Mouse (Mus musculus) left cerebral cortex, postnatal 25 days (tissue): ENCODE data around the gene Mark3. TPM values are rescaled to one million over a fixed set of nuclear protein-coding genes. Genes with fewer than 3 reads are reported as not detected.

Source experiments
- DNase-seq, 2 experiments: peaks; one replicate each; pipeline ENCODE4 v3.0.0; 2022; ENCODE audit warnings: low spot score in 2 of 2, mixed read lengths in 1 of 2
- intact Hi-C: fragments of 180-260 bp; cut with DNase I; formaldehyde crosslinking; loops from one replicate; pipeline ENCODE4 v1.15.1; 2025
- total RNA-seq, 2 experiments: library from RNA; stranded (reverse); gene quantifications; 2 replicates each; pipeline ENCODE4 v1.2.3; 2021

The Mark3 gene
- total RNA-seq, 2 experiments from 2014 or later: 107 to 109 TPM

DNA sequence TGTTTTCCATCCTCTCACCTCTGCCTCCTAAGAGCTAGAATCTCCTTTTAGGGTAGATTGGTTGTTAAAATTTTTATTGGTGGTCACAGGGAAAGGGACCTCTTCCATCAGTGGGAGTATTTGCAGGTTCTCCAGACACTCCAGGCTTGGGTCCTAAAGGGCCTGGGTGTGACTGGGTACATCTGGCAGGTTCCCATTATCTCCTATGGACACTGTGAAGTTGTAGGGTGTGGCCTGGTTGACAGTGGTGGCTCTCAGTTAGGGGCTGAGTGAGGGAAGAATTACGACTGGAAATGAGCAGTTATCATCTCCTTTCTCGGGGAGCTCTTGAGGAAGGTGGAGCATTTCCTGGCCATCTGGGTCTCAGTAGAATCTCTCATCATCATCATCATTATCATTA, 15.7 kb upstream of the Mark3 start:
- intact Hi-C loops: no loop called here
- no peak for DNase-seq

DNA sequence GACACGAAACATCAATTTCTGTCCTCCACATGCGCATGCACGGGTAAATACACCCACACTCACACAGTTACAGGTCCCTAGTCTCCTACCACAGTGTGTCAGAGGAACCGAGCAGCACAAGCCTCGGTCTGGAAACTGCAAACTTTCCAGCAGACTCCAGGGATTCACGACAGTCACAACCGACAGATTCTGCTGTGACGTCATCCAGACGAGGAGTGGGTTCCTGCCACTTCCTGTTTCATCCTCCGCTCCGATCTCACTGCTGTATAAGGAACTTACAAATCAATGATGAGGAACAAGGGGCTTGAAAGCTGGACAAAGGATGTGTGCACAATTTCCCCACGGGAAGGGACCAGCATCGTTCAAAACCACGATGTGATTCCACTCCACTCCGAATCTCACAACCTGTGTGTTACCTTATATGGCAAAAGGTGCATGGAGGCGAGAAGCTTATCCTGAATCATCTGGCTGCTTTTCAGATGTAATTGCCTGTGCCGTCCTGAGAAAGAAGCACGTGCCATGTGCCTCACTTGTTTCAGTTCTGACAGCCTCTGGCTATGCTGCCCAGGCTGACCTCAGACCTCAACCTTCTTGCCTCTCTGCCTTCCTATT, 14.6 kb upstream of the Mark3 start:
- intact Hi-C loops: loop anchor here (5.0 kb wide), 1 partner anchor 32 kb away; no protein-coding TSS in a partner anchor
- DNase-seq: peak; percentile 71 to 89

DNA sequence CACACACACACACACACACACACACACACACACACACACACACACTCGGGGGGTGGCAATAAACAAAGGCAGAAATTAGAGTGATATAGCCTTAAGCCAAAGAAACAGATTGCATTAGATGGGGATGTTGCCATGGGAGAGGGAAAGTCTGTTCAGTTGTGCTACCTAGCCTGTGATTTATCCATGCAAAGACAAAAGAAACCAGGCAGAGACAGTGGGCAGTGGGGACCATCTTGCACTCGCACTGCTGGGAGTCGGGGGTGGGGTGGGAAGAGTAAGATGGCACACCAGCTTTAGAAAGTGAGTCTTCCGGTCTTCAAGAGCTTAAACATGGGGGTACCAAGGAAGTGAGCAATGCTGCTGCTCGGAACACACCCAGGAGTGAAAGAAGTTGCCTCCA, 14.0 kb upstream of the Mark3 start:
- intact Hi-C loops: loop anchor here (5.0 kb wide), 1 partner anchor 33 kb away; no protein-coding TSS in a partner anchor
- DNase-seq: peak in 1 of 2 experiments; percentile 37

DNA sequence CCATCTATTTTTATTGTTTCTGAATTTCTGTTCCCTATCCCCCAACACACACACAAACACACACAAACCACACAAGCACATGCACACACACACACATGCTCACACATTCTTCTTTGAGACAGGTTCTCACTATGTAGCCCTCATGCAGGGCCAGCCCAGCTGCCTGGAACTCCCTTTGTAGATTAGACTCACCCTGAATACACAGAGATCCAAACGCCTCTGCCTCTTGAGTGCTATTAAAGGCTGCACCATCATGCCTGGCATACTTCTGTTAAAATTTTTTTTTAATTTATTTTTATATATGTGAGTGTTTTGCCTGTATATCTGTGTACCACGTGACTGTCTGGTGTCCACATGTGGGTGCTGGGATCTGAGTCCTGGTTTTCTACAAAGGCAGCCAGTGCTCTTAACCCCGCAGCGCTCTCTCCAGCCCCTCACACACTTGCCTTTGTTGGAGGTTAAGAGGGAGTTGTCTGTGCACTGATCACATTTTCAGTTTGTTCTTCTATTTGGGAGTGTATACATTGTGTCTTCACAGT, 12.0 kb upstream of the Mark3 start:
- intact Hi-C loops: loop anchor here (5.0 kb wide), 1 partner anchor 35 kb away; no protein-coding TSS in a partner anchor
- peak in 1 of 2 experiments; percentile 44 for DNase-seq

DNA sequence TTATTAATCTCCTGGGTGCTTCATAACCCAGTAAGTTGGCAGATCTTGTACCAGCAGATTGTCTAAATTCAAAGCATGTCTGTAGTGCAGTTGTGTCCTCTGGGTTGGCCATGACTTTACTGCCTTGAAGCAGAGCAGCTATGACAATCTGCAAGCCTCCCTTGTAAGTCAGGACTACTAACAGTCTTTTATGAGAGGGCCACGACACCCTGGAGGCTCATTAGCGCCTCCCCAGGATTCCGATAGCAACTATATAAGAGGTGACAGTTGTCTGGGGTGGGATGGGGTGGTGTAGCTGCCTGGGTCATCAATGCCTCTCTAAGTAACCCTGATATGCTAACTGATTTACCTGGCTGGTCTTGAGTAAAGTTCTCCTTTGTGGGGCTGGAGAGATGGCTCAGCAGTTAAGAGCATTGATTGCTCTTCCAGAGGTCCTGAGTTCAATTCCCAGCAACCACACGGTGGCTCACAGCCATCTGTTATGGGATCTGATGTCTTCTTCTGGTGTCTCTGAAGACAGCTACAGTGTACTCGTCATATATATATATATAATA, 11.2 kb upstream of the Mark3 start:
- DNase-seq: no peak
- intact Hi-C loops: loop anchor here (5.0 kb wide), 1 partner anchor 36 kb away; no protein-coding TSS in a partner anchor

DNA sequence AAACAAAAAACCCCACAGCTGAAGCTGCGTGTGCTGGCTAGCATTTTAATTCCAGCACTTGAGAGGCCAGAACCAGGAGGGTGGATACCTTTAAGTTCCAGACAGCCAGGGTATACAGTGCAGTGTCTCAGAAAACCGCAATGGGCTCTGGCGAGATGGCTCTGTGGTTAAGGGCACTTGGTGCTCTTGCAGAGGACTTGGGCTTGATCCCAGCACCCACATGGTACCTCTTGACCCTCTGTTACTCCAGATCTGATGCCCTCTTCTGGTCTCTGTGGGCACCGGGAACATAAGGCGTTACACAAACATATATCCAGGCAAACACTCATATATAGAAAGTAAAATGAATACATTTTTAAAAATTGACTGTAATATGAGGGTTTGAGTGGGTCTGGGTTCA, 9.0 kb upstream of the Mark3 start:
- intact Hi-C loops: no loop called here
- DNase-seq: no peak

DNA sequence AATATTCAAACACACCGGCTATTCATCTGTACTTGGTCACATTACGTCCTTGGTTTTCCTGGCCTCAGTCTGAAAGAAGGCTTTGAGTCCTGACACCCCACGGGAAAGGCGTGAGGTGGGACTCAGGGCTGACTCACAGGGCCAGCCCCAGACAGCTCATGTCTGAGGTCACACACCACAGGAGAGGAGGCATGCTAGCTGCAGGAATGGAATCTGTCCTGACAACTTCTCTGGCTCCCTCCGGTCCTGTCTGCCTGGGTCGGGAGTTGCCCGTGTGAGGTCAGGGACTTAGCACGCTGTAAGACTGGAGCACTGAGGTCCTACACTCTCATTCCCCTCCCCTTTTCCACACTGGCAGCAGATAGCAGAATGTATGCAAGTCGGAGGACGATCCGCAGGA, 5.5 kb upstream of the Mark3 start:
- intact Hi-C loops: no loop called here

DNA sequence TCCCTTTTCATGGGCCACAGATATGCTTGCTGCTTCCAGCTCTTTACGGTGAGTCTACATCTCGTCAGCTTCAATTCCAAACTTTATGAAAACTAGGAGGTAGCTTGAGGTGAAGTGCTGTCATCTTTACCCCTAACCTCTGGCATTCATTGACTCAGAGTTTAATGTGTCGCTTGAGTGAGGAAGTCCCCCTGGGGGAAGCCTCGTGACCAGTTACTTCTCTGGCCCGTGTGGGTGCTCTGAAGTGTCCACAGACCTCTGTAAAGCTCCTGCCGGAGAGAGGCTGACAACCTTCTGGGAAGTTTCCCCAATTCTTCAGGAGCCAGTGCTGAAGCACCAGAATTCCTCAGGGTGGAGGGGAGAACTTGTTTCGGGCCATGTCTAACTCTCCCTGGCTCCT, 1.9 kb upstream of the Mark3 start:
- intact Hi-C loops: no loop called here
- no peak for DNase-seq

More for the DNA sequence above, 5.5 kb upstream of the Mark3 start:
- DNase-seq: no peak

DNA sequence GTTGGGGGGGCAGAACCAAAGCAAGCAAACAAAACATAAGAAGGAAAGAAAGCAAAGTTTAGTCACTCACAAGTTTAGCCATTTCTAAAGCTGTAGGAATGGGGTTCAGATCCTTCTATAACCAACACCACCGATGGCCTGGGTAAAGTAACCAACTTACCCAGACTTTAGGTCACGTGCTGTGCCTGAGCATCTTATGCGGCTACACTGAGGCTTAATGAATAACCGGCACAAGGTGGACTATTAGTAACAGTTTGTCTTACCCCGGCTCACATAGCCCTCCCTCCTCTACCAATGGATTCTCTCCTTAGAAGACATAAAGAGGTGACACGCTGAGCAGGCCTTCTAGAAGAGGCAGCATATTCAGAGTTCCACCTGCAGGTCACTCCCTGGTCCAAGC, 1.0 kb upstream of the Mark3 start:
- no peak for DNase-seq
- intact Hi-C loops: no loop called here

DNA sequence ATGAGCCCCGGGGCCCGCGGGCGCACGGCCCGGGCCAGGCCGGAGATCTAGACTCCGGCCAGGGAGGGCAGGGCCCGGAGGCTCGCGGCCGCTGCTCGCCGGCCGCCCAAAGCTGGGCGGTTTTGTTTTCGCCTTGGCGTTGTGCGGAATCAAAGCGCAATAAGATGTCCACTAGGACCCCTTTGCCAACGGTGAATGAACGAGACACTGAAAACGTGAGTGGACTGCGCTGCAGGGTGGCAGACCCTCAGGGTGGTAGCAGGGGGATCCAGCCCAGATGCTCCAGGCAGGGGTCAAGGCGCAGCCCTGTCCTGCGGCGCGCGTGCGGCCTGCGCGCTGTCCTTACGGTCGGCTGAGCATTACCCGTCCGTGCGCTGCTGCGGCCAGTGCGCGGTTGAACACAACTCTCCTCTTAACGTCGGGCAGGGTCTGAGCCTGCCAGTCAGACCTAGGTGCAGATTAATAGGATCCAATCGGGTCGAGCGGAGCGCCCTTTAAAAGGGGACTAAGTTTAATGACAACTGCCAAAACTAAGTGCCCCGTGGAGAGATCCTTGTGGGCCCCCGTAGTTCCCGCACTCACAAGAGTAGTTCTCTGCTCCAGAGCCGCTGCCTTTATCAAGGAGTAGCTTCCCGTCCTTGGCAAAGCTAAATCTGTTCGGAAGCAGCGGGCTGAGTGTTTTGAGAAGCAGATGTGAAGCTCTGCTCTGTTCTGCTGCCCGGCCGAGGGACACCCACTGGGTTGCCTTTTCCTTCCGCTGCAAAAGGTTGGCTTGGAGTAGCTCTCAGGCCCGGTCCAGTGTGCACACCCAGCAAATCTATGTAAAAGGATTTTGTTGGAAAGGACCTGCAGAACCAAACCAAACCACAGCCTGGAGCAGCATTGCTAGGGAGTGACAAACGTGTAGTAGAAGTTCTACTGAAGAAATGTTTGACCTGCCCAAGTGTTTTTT, 840 bp downstream of the Mark3 start:
- intact Hi-C loops: loop anchor here (2.0 kb wide), 1 partner anchor 38 kb away; no protein-coding TSS in a partner anchor
- peak; percentile 44 to 46 for DNase-seq

DNA sequence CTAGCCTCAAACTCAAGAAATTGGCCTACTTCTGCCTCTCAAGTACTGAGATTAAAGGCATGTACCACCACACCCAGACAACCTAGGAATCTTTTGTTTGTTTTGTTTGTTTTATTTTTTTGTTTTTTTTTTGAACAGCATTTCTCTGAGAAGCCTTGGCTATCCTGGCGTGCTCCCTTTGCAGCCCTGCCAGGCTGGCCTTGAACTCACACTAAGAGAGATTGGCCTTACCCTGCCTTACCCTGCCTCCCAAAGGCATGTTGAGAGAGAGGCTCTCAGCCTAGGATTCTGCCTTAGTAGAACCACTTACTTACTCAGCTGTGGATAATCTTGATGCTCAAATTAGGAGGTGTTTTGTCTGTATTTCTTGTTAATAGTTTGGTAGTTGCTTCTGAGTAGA, 8.7 kb downstream of the Mark3 start:
- no peak for DNase-seq
- intact Hi-C loops: no loop called here

DNA sequence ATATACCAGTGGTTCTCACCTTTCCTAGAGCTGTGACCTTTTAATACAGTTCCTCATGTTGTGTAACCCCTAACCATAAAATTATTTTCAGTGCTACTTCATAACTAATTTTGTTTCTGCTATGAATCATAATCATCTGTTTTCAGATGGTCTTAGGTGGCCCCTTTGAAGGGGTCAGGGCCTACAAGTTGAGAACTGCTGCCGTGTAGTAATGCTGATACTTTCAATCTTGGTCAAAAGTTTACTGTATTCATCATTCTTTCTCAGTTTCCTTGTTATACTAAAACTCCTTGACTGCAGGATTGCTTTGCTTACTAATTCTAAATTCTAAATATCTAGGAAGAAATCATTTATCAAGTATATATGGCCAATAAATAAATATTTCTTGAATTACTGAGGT, 10.1 kb downstream of the Mark3 start:
- DNase-seq: no peak

DNA sequence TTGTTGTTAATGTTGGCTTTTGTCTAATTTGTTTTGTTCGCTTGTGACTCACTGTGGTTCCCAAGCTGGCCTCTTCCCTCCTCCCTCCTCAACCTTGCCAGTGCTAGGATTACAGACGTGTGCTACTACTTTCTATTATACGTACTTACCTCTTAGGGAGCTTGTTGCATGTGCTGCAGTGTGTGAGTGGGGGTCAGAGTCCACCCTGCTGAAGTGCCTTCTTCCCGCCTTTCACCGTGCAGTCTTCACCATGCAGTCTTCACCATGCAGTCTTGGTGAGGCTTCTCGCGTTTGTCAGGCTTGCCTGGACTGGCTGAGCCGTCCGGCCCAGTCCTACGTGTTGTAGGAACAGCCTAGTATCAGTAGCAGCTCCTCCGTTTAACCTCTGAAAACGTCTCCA, 12.9 kb downstream of the Mark3 start:
- intact Hi-C loops: no loop called here
- DNase-seq: no peak

More for the DNA sequence above, 10.1 kb downstream of the Mark3 start:
- intact Hi-C loops: no loop called here

DNA sequence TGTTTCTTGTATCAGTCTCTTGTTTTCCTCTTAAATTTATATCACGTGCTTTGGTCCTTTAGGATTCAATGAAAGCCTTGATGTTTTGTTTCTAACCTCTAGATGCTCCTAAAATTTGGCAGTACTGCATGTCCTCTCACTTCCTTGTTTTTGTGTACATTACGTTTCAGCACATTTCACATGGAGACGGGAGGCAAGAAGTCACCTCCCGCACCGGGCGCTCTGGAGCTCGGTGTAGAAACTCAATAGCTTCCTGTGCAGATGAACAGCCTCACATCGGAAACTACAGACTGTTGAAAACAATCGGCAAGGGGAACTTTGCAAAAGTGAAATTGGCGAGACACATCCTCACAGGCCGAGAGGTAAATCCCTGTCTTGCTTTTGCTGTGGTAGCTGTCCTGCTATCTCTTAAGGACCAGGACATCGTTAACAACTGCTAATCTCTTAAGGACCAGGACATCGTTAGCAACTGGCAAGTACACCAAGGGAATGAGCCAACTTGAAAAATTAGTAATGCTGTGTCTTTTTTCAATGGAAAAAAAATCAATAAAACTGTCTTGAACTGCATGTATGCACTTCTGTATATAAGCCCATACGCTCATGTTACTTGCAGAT, 18.2 kb downstream of the Mark3 start:
- DNase-seq: no peak
- intact Hi-C loops: no loop called here

DNA sequence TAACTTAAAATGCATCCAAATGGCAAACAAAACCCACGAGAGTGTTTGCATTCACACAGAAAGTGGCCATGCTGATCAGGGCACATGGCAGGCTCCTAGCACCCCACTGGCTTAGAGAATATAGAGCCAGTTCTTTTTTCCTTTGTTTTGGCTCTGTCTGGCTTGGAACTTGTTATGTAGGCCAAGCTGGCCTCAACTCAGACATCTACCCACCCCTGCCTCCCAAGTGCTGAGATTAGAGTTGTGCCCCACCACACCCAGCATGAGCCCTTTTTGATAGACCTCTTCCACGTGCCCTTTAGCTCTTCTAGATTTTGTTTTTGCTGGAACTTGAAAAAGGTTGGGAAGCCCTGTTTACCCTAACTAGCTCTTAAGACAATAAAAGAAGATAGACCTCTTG, 19.5 kb downstream of the Mark3 start:
- DNase-seq: no peak
- intact Hi-C loops: no loop called here

DNA sequence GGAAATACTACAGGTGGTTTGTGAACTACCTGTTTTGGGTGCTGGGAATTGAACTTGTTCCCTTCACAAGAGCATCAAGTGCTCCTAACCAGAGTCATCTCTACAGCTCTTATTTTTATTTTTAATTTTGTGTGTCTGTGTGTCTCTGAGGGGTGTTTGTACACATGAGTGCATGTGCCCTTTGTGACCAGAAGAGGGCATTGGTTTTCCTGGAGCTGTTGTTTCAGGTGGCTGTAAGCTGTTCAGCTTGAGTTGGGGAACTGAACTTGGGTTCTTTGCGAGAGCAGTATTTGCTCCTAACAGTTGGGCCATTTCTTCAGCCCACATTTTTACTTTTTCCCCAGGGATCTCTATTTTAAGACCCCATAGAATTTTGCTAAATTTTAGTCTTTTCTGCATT, 23.0 kb downstream of the Mark3 start:
- DNase-seq: no peak
- intact Hi-C loops: loop anchor here (5.0 kb wide), 1 partner anchor 740 kb away; no protein-coding TSS in a partner anchor

DNA sequence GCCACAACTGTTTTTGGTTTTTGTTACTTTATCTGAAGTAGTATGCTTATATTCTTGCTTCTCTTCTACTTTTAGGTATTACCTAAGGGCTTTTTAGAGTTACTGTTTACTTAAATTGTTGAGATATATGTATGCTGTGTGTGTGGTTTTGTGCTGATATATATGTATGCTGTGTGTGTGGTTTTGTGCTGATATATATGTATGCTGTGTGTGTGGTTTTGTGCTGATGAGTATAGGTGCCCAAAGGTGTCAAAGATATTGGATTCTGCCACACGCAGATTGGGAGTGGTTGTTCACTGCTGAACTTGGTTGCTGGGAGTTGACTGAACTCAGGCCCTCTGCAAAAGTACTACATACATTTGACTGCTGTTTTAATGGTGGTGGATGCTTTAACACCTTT, 24.6 kb downstream of the Mark3 start:
- no peak for DNase-seq
- intact Hi-C loops: loop anchor here (5.0 kb wide), 1 partner anchor 738 kb away; no protein-coding TSS in a partner anchor

DNA sequence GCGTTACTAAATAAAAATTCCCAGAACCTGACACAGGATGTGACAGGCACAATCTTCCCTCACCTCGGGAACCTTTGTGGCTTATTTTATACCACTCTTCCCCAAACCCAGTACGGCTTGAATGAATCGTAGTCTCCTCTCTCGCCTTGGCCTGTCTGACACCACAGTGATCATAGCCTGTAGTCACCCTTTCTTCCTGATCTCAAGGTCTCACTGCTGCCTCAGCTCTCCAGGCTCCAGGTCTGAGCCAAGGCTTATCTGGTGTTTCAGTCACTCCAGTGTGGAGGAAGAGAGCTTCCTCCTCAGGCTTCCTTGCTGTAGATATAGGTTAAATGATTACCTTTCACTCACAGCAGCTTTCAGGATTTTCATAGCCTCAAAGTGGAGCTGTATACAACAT, 25.3 kb downstream of the Mark3 start:
- no peak for DNase-seq
- intact Hi-C loops: loop anchor here (5.0 kb wide), 1 partner anchor 738 kb away; no protein-coding TSS in a partner anchor

DNA sequence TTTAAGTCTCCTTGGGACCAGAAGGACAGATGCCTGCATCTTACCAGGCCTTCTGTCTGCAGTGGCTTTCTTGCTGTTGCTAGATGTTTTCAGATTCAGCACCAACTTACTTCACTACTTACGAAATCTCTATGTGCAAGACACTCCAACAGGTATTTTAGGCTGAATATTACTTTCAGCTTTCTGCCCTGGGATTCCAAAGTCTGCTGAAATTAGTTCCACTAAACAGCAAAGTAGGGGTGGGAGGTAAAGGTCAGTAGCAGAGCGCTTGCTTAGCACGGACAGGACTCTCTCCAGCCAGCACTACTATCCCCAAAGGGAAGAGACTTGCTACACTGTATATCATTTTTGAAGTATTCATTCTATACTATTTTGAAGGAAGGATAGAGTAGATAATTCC, 29.5 kb downstream of the Mark3 start:
- DNase-seq: no peak
- intact Hi-C loops: no loop called here

DNA sequence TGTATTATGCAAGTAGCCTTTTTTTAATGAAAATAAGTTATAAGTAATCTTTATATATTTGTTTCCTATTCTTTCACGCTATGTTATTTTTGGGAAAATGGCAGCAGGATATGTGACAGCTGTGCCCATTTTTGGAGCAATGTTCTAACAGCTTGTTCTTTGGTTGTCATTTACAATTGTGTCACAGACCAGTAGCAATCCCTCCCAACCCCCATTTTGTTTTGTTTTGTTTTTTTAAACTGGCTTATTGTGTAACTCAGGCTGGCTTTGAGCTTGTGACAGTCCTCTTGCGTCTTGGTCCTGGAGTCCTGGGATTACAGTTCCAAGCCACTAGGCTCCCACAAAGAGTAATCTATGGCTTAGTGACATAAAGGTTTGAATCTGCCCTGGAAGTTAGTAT, 31.3 kb downstream of the Mark3 start:
- intact Hi-C loops: no loop called here
- no peak for DNase-seq
